Mouse (Mus musculus) E14TG2a.4 (cell line): ENCODE measurements at regions not wholly inside any gene's neighbourhood (a gene's known extent, or its start where the extent isn't known, plus 50 kb on each side); places are given as distances from the start of the nearest gene placed in this dataset.

Source experiments
- CTCF ChIP-seq: conservative IDR thresholded peaks from 2 replicates; pipeline ENCODE4 v1.5.1; 2014; ENCODE audit warnings: low read length
- NANOG ChIP-seq: IDR thresholded peaks from 2 replicates; pipeline ENCODE4 v1.6.1; 2014; ENCODE audit warnings: borderline replicate concordance, low read length, mixed read lengths

DNA sequence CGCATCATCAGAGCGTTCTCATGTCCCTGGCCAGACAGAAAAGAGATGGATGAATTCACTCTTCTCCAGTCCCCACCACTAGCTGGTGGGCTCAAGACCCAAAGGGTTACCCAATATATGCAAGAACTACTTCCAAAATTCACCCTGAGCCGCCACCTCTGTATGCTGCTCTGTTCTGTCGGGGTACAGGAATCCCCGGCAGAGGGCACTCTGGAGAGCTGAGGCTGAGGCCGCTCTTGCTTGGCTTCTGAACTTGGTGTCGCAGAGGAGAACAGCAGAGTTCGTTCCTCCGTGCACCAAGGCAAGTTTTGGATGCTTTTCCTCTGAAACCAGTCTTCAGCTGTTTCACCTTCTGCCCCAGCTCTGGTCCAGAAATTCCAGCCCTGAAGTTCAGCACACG is 157.5 kb upstream of the Lmo4 start:
- TF ChIP-seq CTCF: peak; percentile 47
- TF ChIP-seq NANOG: no peak
